Mouse (Mus musculus) kidney, embryonic 16.5 days (tissue): Measurements from ENCODE around the gene Olfr819. TPM values are rescaled to one million over a fixed set of nuclear protein-coding genes. Genes with fewer than 3 reads are reported as not detected.

ENCODE experiments used
- ATAC-seq: fragments of 200-750 bp; cut with Nextera tagmentation; 2 replicates; pipeline ENCODE4 v1.8.0; 2017; ENCODE audit warnings: moderate TSS enrichment; ENCODE audit not compliant: low FRiP score, low TSS enrichment
- H3K27ac ChIP-seq: fragments of 300-500 bp; sonication (generic); 2 replicates; pipeline ENCODE4 v1.5.1; 2014; ENCODE audit warnings: low read length
- H3K27me3 ChIP-seq: fragments of 300-500 bp; sonication (generic); 2 replicates; pipeline ENCODE4 v1.6.1; 2014; ENCODE audit warnings: low read length, control low read depth, mixed read lengths; ENCODE audit not compliant: insufficient read depth
- H3K36me3 ChIP-seq: fragments of 300-500 bp; sonication (generic); 2 replicates; pipeline ENCODE4 v1.6.1; 2014; ENCODE audit warnings: low read length, control low read depth, mixed read lengths; ENCODE audit not compliant: insufficient read depth
- H3K4me1 ChIP-seq: fragments of 300-500 bp; sonication (generic); 2 replicates; pipeline ENCODE4 v1.6.1; 2014; ENCODE audit warnings: low read length, control low read depth, mixed read lengths; ENCODE audit not compliant: insufficient read depth
- H3K4me2 ChIP-seq: fragments of 300-500 bp; sonication (generic); replicated peaks from 2 replicates; pipeline ENCODE4 v1.6.1; 2014; ENCODE audit warnings: low read depth, low read length
- H3K4me3 ChIP-seq: fragments of 300-500 bp; sonication (generic); 2 replicates; pipeline ENCODE4 v1.5.1; 2014; ENCODE audit warnings: mild to moderate bottlenecking, low read length
- H3K9ac ChIP-seq: fragments of 300-500 bp; sonication (generic); replicated peaks from 2 replicates; pipeline ENCODE4 v1.6.1; 2014; ENCODE audit warnings: low read length
- H3K9me3 ChIP-seq: fragments of 300-500 bp; sonication (generic); 2 replicates; pipeline ENCODE4 v1.6.1; 2016; ENCODE audit warnings: low read length, control low read depth
- WGBS: fragments of 180-500 bp; shearing (Covaris S2); extraction: QIAGEN DNeasy Blood & Tissue Kit; methylation state at CpG from one replicate; pipeline ENCODE4 v1.1.7; 2014; 5-methylcytosine and 5-hydroxymethylcytosine counted together
- polyA plus RNA-seq: library from polyadenylated mRNA; unstranded; fragments of >200 nt; fragmentation: Nextera tagmentation; extraction: Ambion mirVana; gene quantifications from 2 replicates; pipeline ENCODE4 v1.2.1, GENCODE M21; 2015

Gene Olfr819
- polyA plus RNA-seq, 1 experiment from 2014 or later, result not detected

DNA sequence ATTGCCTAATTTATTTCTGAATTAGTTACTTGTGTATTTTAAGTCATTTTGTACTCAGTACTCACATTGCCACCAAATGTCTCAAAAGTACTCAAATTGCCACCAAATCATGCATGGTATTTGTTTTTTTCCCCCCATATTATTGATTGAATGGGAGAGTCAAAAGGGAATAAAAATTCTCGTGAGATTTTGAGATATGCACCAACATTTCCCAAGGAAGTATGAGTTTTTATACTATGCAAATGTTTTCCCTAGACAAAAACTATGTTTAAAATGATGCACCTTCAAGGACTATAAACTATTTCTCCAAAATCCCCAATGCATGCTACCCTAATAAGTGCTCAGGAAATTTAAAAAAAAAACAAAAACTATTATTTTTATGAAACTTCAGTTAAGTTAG, 51.6 kb downstream of the Olfr819 start, which contains the start of gene Olfr816:
Olfr816 (minus strand) TSS at position 101 of the 400 bp plus-strand sequence.
- H3K27me3 ChIP-seq, result no peaks in the 10 kb centered on the region
- no peak within 1 kb of the TSS for H3K4me3 ChIP-seq
- H3K9ac ChIP-seq, result no peak within 1 kb of the TSS
- no peak within 1 kb of the TSS for H3K4me2 ChIP-seq
- H3K4me1 ChIP-seq, result no peaks in the 10 kb centered on the region
- H3K36me3 ChIP-seq, result no peaks in the 10 kb centered on the region
- 70% methylated on average over 1 of the region's 1 CpGs for WGBS
- no peaks in the 10 kb centered on the region for H3K9me3 ChIP-seq
- no peak within 1 kb of the TSS for H3K27ac ChIP-seq
- ATAC-seq, result no peak

Other genes with a start within 250 kb of the Olfr819 start
- gene Olfr805, start 237.9 kb downstream of the Olfr819 start, polyA plus RNA-seq, result not detected in 2 replicates
- gene Olfr806, start 225.3 kb downstream of the Olfr819 start, polyA plus RNA-seq, result not detected in 2 replicates
- gene Olfr807, start 209.5 kb downstream of the Olfr819 start, polyA plus RNA-seq, result not detected in 2 replicates
- not detected in 2 replicates for gene Olfr808, start 201.8 kb downstream of the Olfr819 start, polyA plus RNA-seq
- gene Olfr809, start 192.6 kb downstream of the Olfr819 start, polyA plus RNA-seq, result not detected in 2 replicates
- gene Olfr810, start 172.3 kb downstream of the Olfr819 start, polyA plus RNA-seq, result not detected in 2 replicates
- gene Olfr811, start 162.9 kb downstream of the Olfr819 start, polyA plus RNA-seq, result not detected in 2 replicates
- gene Olfr812, start 121.2 kb downstream of the Olfr819 start, polyA plus RNA-seq, result not detected in 2 replicates
- not detected in 2 replicates for gene Olfr813, start 111.9 kb downstream of the Olfr819 start, polyA plus RNA-seq
- gene Olfr814, start 87.4 kb downstream of the Olfr819 start, polyA plus RNA-seq, result not detected in 2 replicates
- not detected in 2 replicates for gene Olfr815, start 61.4 kb downstream of the Olfr819 start, polyA plus RNA-seq
- not detected in 2 replicates for gene Olfr816, start 51.7 kb downstream of the Olfr819 start, polyA plus RNA-seq
- gene Olfr818, start 18.2 kb downstream of the Olfr819 start, polyA plus RNA-seq, result not detected in 2 replicates
- not detected in 2 replicates for gene Olfr247, start 8.9 kb upstream of the Olfr819 start, polyA plus RNA-seq
- not detected in 2 replicates for gene Gm10310, start 17.8 kb upstream of the Olfr819 start, polyA plus RNA-seq
- not detected in 2 replicates for gene Olfr820, start 45.4 kb upstream of the Olfr819 start, polyA plus RNA-seq
- gene Olfr821, start 63.1 kb upstream of the Olfr819 start, polyA plus RNA-seq, result not detected in 2 replicates
- not detected in 2 replicates for gene Olfr822, start 103.9 kb upstream of the Olfr819 start, polyA plus RNA-seq
- gene Olfr823, start 148.1 kb upstream of the Olfr819 start, polyA plus RNA-seq, result not detected in 2 replicates
- gene Olfr824, start 162.7 kb upstream of the Olfr819 start, polyA plus RNA-seq, result not detected in 2 replicates
- gene Olfr825, start 199.5 kb upstream of the Olfr819 start, polyA plus RNA-seq, result not detected in 2 replicates
- gene Olfr826, start 216.9 kb upstream of the Olfr819 start, polyA plus RNA-seq, result not detected in 2 replicates
- not detected in 2 replicates for gene Olfr827, start 247.1 kb upstream of the Olfr819 start, polyA plus RNA-seq